29 mouse cellular contexts compared by ENCODE assay signal in the genomic region with DNA sequence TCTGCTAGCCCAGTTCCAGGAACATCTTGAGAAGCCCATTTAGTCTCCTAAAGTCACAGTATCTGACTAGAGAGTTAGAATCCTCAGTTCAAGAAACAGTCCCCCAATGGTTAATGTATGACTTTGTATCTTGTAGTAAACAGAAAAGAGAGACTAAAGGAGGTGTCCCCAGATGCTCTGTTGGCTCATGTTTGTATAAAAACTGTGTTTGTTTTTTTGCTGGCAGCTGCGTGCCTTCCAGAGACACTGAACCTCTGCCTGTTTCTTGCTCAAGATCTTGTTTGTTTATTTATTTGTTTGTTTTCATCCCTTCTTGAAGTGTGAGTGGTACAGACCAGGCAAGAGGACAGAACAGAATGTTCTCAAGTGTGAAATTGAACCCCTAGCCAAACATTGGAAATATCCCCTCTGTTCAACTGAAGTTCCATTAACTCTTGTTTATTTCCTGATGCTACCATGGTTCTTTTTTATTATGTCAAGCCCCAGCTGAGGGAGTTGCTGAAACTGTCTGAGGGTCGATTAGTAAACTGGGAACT.
DNase-seq lines count a peak whose midpoint lies in the region; ATAC-seq and TF ChIP-seq lines count a peak whose summit lies in the region.
"Had no signal": no experiment of that assay in that cellular context is flagged by ENCODE, and none has a peak within 500 bp of the region (broad histone marks: within the 10 kb centered on the region; RNA-seq: fewer than 3 reads in every experiment).

No protein-coding gene starts in this region.

- H3K4me3 ChIP-seq in lung, adult 2 months (replicated peaks; ENCODE audit: extremely low read depth, low read depth, low read length), result no peak overlapping the region
- H3K4me3 ChIP-seq in lung, postnatal 0 days (ENCODE audit: low read depth, low read length), result no peak overlapping the region
- H3K4me3 ChIP-seq: forebrain, embryonic 10.5 days; forebrain, embryonic 13.5 days; gastrocnemius, adult 2 months; heart, embryonic 12.5 days; heart, embryonic 15.5 days; hindbrain, embryonic 10.5 days; hindbrain, embryonic 13.5 days had no signal

- DNase-seq in lung, adult 18-20 months, result peak; percentile 3 to 20
- no peak for DNase-seq in lung, adult 2 months
- DNase-seq in lung, postnatal 0 days (ENCODE audit: low spot score), result peak; percentile 92
- DNase-seq in lung, postnatal 25 days (ENCODE audit: low spot score), result peak; percentile 34
- no peak for DNase-seq in adrenal gland, adult 8-10 months
- no peak for DNase-seq in adrenal gland, adult (ENCODE audit: inconsistent age in 2 of 2, low spot score in 1 of 2)
- no peak for DNase-seq in cerebellum, postnatal 4 days (ENCODE audit: low spot score in 2 of 2)
- DNase-seq: adrenal gland, adult 2 months; adrenal gland, postnatal 25 days; B cell, adult 2 months; cerebellum, adult 11-12 months; cerebellum, adult 8-10 months; cerebellum, postnatal 10 days; cerebellum, postnatal 36 days; forebrain, postnatal 0 days; gastrocnemius, adult 2 months; gastrocnemius, postnatal 14 days; heart, adult 11 months; heart, postnatal 36 days had no signal

- H3K9ac ChIP-seq in lung, postnatal 0 days (replicated peaks; ENCODE audit: low read depth), result no peak overlapping the region
- H3K9ac ChIP-seq: forebrain, embryonic 13.5 days; forebrain, postnatal 0 days; heart, embryonic 12.5 days; heart, embryonic 15.5 days; hindbrain, embryonic 13.5 days had no signal

- no peaks in the 10 kb centered on the region for H3K36me3 ChIP-seq in lung, postnatal 0 days (ENCODE audit: insufficient read depth, low read length)
- H3K36me3 ChIP-seq: forebrain, embryonic 10.5 days; G1E; heart, embryonic 12.5 days; heart, embryonic 15.5 days; hindbrain, embryonic 10.5 days; hindbrain, embryonic 13.5 days had no signal

- H3K4me2 ChIP-seq in lung, postnatal 0 days (replicated peaks; ENCODE audit: low read depth, low read length), result no peak overlapping the region
- H3K4me2 ChIP-seq: forebrain, embryonic 13.5 days; heart, embryonic 12.5 days; heart, embryonic 15.5 days; hindbrain, embryonic 13.5 days had no signal

- H3K27me3 ChIP-seq in lung, postnatal 0 days (replicated peaks; ENCODE audit: insufficient read depth, low read length), result no peaks in the 10 kb centered on the region
- H3K27me3 ChIP-seq: CH12.LX; forebrain, embryonic 13.5 days; heart, embryonic 12.5 days; heart, embryonic 15.5 days; hindbrain, embryonic 13.5 days; Patski had no signal

- TF ChIP-seq POLR2A in lung, adult 2 months (IDR thresholded peaks at IDR 0.05; ENCODE audit: borderline replicate concordance, extremely low read depth, low read depth, low read length), result no peak

- no peak for TF ChIP-seq CTCF in lung, adult 2 months (IDR thresholded peaks at IDR 0.05; ENCODE audit: insufficient read depth, low read length)
- TF ChIP-seq CTCF in lung, postnatal 0 days (IDR thresholded peaks at IDR 0.05), result no peak

- no peaks in the 10 kb centered on the region; the same call in 1 of the 2 replicates for H3K4me1 ChIP-seq in lung, adult 2 months (ENCODE audit: control insufficient read depth, insufficient read depth, low read length)
- no peaks in the 10 kb centered on the region for H3K4me1 ChIP-seq in lung, postnatal 0 days (ENCODE audit: insufficient read depth, low read depth, low read length)
- H3K4me1 ChIP-seq: forebrain, embryonic 10.5 days; forebrain, embryonic 13.5 days; heart, embryonic 12.5 days; heart, embryonic 15.5 days; hindbrain, embryonic 10.5 days; hindbrain, embryonic 13.5 days had no signal

- peak overlapping the region; percentile 43; the same call in 1 of the 2 replicates for H3K27ac ChIP-seq in lung, postnatal 0 days (ENCODE audit: low read length)
- H3K27ac ChIP-seq: forebrain, embryonic 10.5 days; forebrain, embryonic 13.5 days; gastrocnemius, adult 2 months; heart, embryonic 15.5 days; hindbrain, embryonic 10.5 days; hindbrain, embryonic 13.5 days had no signal

- TF ChIP-seq EP300 in lung, postnatal 0 days (IDR thresholded peaks at IDR 0.05), result peak; percentile 98

- no peaks in the 10 kb centered on the region for H3K9me3 ChIP-seq in lung, postnatal 0 days (ENCODE audit: low read length)
- H3K9me3 ChIP-seq: forebrain, embryonic 10.5 days; forebrain, embryonic 13.5 days; G1E; heart, embryonic 12.5 days; heart, embryonic 15.5 days; hindbrain, embryonic 10.5 days; hindbrain, embryonic 13.5 days had no signal

- peak; percentile 91 for ATAC-seq in lung, postnatal 0 days
- ATAC-seq: forebrain, embryonic 13.5 days; forebrain, postnatal 0 days; hindbrain, embryonic 16.5 days; Patski had no signal

- 28% methylated on average over 2 of the region's 2 CpGs for whole genome bisulfite sequencing in lung, adult 2 months
- whole genome bisulfite sequencing in lung, postnatal 0 days, result 23% methylated on average over 2 of the region's 2 CpGs

Comparison
In these comparisons a context has a peak if more than half of its experiments do, and no peak if none do; other contexts are left out.
1. DNase-seq: peak in lung, adult 18-20 months (2 of 2), lung, postnatal 0 days (single experiment) and lung, postnatal 25 days (single experiment); none in lung, adult 2 months (single experiment), adrenal gland, adult 8-10 months (single experiment), adrenal gland, adult (0 of 2) and cerebellum, postnatal 4 days (0 of 2).